Mouse (Mus musculus) ES-E14 (cell line): ENCODE data around the gene Dync2li1. TPM values are rescaled to one million over a fixed set of nuclear protein-coding genes. Genes with fewer than 3 reads are reported as not detected.

Source experiments
- DNase-seq: peaks from one replicate; pipeline ENCODE4 v3.0.0-alpha.2; 2013; ENCODE audit warnings: low read depth, low spot score
- H3K27ac ChIP-seq: 2 replicates; pipeline ENCODE4 v1.5.1; 2012; ENCODE audit warnings: low read depth, mild to moderate bottlenecking, low read length, moderate library complexity, mixed read lengths; ENCODE audit not compliant: poor library complexity, insufficient read depth, severe bottlenecking
- H3K36me3 ChIP-seq: 2 replicates; pipeline ENCODE4 v1.6.1; 2012; ENCODE audit warnings: mild to moderate bottlenecking, low read length, moderate library complexity, mixed read lengths; ENCODE audit not compliant: control insufficient read depth, poor library complexity, insufficient read depth, severe bottlenecking
- H3K4me1 ChIP-seq, 2 experiments: fragments of 150-350 bp in 1 of 2; sonication (generic) in 1 of 2; 2 replicates each; pipeline ENCODE4 v1.6.1; 2012; ENCODE audit warnings: low read length in 2 of 2, mild to moderate bottlenecking in 1 of 2, mixed read lengths in 1 of 2; ENCODE audit not compliant: control insufficient read depth in 2 of 2, insufficient read depth in 2 of 2, poor library complexity in 1 of 2
- H3K4me3 ChIP-seq, 2 experiments: fragments of 150-350 bp in 1 of 2; sonication (generic) in 1 of 2; 2 replicates each; pipeline ENCODE4 v1.5.1; 2012; ENCODE audit warnings: low read length in 2 of 2, low read depth in 1 of 2, mild to moderate bottlenecking in 1 of 2, mixed read lengths in 1 of 2; ENCODE audit not compliant: insufficient read depth in 1 of 2, poor library complexity in 1 of 2, severe bottlenecking in 1 of 2
- H3K9ac ChIP-seq: 2 replicates; pipeline ENCODE4 v1.6.1; 2012; ENCODE audit warnings: low read depth, mild to moderate bottlenecking, low read length, mixed read lengths; ENCODE audit not compliant: poor library complexity, insufficient read depth, severe bottlenecking
- H3K9me3 ChIP-seq: fragments of 150-350 bp; sonication (generic); 2 replicates; pipeline ENCODE4 v1.6.1; 2012; ENCODE audit warnings: low read depth, mild to moderate bottlenecking, low read length; ENCODE audit not compliant: control insufficient read depth, insufficient read depth
- CHD2 ChIP-seq: IDR thresholded peaks from 2 replicates; pipeline ENCODE4 v1.6.1; 2014; ENCODE audit warnings: mild to moderate bottlenecking, low read depth, low read length, inconsistent platforms
- HCFC1 ChIP-seq: IDR thresholded peaks from 2 replicates; pipeline ENCODE4 v1.6.1; 2012; ENCODE audit warnings: low read length, inconsistent platforms, borderline replicate concordance; ENCODE audit not compliant: insufficient read depth
- MAFK ChIP-seq: IDR thresholded peaks from 2 replicates; pipeline ENCODE4 v1.6.1; 2014; ENCODE audit warnings: mild to moderate bottlenecking, low read depth, low read length, inconsistent platforms; ENCODE audit not compliant: insufficient read depth
- ZC3H11A ChIP-seq: IDR thresholded peaks from 2 replicates; pipeline ENCODE4 v1.6.1; 2012; ENCODE audit warnings: low read depth, mild to moderate bottlenecking, inconsistent platforms, low read length, borderline replicate concordance
- ZNF384 ChIP-seq: IDR thresholded peaks from 2 replicates; pipeline ENCODE4 v1.6.1; 2012; ENCODE audit warnings: low read depth, low read length, inconsistent platforms
- in situ Hi-C, 2 experiments: fragments of 600-800 bp; cut with MboI; formaldehyde crosslinking; loops; one replicate each; pipeline ENCODE4 v1.15.1; 2025; ENCODE audit warnings: low sequenced_read_pairs in 2 of 2, inconsistent platforms in 1 of 2; ENCODE audit not compliant: unreplicated experiment in 2 of 2
- total RNA-seq: library from RNA; depleted of rRNA; stranded (reverse); fragments of 300-350 nt; gene quantifications from 2 replicates; pipeline ENCODE4 v1.2.3, GENCODE M21; 2012; rRNA removed

Dync2li1 gene
- total RNA-seq, 1 experiment: 5.9 TPM

DNA sequence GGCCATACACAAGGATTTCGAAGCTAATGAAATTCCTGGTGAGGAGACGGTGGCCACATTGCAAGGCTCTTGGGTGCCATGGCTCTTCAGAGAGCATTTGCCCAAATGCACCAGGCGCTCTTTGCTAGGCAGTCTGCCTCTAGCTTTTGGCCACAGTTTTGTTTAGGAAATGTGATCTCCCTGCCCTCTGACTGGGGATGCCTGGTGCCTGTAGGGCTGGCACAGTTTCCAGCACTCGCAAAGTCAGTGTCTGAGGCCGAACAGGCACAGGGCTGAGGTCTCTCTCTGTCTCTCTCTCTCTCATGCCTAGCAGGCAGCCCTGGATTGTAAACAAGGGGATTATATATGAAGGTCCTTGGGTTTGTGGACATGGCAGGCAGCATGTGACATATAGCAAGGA, 63.8 kb downstream of the Dync2li1 start:
- Histone ChIP-seq H3K4me3 (no peak overlapping the region), H3K27ac (no peak overlapping the region), H3K9me3 (no peaks in the 10 kb centered on the region), H3K9ac (no peak overlapping the region), H3K4me1 (peaks cover 0 to 10% of the 10 kb centered on the region in 2 experiments; a peak in 2 of 4 replicates), H3K36me3 (no peaks in the 10 kb centered on the region)
- no peak for DNase-seq
- in situ Hi-C loops: no loop called here
- no peak for TF ChIP-seq CHD2
- TF ChIP-seq ZC3H11A: no peak
- no peak for TF ChIP-seq MAFK
- no peak for TF ChIP-seq ZNF384
- TF ChIP-seq HCFC1: no peak

GRCm38 (mm10) chr17:84693741-84694140, 67.4 kb downstream of the Dync2li1 start:
- no peak for DNase-seq
- no peaks in the 10 kb centered on the region for H3K9me3 ChIP-seq
- TF ChIP-seq CHD2: no peak
- no peak for TF ChIP-seq ZC3H11A
- TF ChIP-seq HCFC1: no peak
- no peak for TF ChIP-seq ZNF384
- no peak for TF ChIP-seq MAFK
- H3K4me3 ChIP-seq: no peak overlapping the region
- H3K4me1 ChIP-seq: peaks cover 0 to 10% of the 10 kb centered on the region in 2 experiments; a peak in 2 of 4 replicates
- in situ Hi-C loops: no loop called here
- no peaks in the 10 kb centered on the region for H3K36me3 ChIP-seq
- no peak overlapping the region for H3K27ac ChIP-seq
- no peak overlapping the region for H3K9ac ChIP-seq

DNA sequence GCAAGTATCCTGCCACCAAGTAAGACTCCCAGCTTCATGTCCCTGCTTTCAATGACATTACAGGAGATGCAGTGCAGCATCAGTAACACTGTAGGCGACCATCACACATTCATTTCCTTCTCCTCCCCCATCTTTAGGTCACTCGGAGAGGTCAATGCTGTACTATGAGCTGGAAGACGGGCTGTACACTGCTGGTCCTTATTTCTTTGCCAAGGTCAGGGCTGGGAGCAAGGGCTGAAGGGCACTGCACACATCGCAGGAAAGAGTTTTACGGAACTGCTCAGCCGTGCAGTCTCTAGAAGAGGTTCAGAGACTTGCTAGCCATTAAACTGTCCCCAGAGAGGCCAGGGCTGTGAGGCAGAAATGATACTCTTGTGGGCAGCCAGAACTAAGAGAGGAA, 70.2 kb downstream of the Dync2li1 start:
- Histone ChIP-seq H3K4me3 (no peak overlapping the region), H3K4me1 (peaks cover 0 to 11% of the 10 kb centered on the region in 2 experiments; a peak in 2 of 4 replicates), H3K9me3 (no peaks in the 10 kb centered on the region), H3K9ac (no peak overlapping the region), H3K36me3 (no peaks in the 10 kb centered on the region), H3K27ac (no peak overlapping the region)
- in situ Hi-C loops: no loop called here
- no peak for TF ChIP-seq CHD2
- TF ChIP-seq HCFC1: no peak
- TF ChIP-seq ZNF384: no peak
- no peak for TF ChIP-seq ZC3H11A
- TF ChIP-seq MAFK: no peak
- DNase-seq: no peak

GRCm38 (mm10) chr17:84698727-84699126, 72.4 kb downstream of the Dync2li1 start:
- Histone ChIP-seq H3K4me1 (peaks cover 0 to 2% of the 10 kb centered on the region in 2 experiments; a peak in 1 of 4 replicates), H3K36me3 (no peaks in the 10 kb centered on the region), H3K9ac (no peak overlapping the region), H3K9me3 (no peaks in the 10 kb centered on the region), H3K27ac (no peak overlapping the region), H3K4me3 (no peak overlapping the region)
- peak; percentile 45 for DNase-seq
- in situ Hi-C loops: no loop called here
- TF ChIP-seq ZC3H11A (peak; percentile 48; the same call in 1 of the 2 replicates), MAFK (no peak)

Other genes with a start within 250 kb of the Dync2li1 start
- 37.4 and 42.5 TPM in 2 replicates for gene Thada, start 160.3 kb upstream of the Dync2li1 start, total RNA-seq
- 2.7 and 4.0 TPM in 2 replicates for gene Plekhh2, start 114.6 kb upstream of the Dync2li1 start, total RNA-seq
- 0.05 and 0.09 TPM in 2 replicates for gene Abcg8, start 49.8 kb downstream of the Dync2li1 start, total RNA-seq
- 0.27 TPM in 1 of 2 replicates, not detected in the other for gene Abcg5, start 56.5 kb downstream of the Dync2li1 start, total RNA-seq
- gene Lrpprc, start 164.3 kb downstream of the Dync2li1 start, total RNA-seq: 84.8 and 92.0 TPM in 2 replicates